Mouse (Mus musculus): Measurements from ENCODE around the gene Kcne2. TPM values are rescaled to one million over a fixed set of nuclear protein-coding genes. Genes with fewer than 3 reads are reported as not detected.

The Kcne2 gene
- polyA plus RNA-seq, 1 experiment from 2014 or later, result 47.5 TPM

- DNase-seq (ENCODE audit: low spot score) (no peak), ATAC-seq (no peak)
- Histone ChIP-seq H3K9me3 (ENCODE audit: low read length) (no peaks in the 10 kb centered on the region), H3K36me3 (ENCODE audit: insufficient read depth, low read length) (peaks cover 4% of the 10 kb centered on the region; the same call in 1 of the 2 replicates), H3K27me3 (replicated peaks; ENCODE audit: insufficient read depth, low read length) (no peaks in the 10 kb centered on the region), H3K4me2 (replicated peaks; ENCODE audit: low read depth, low read length) (no peak overlapping the region), H3K4me3 (ENCODE audit: low read depth, low read length) (no peak overlapping the region), H3K4me1 (ENCODE audit: insufficient read depth, low read depth, low read length) (no peaks in the 10 kb centered on the region), H3K27ac (ENCODE audit: low read length) (no peak overlapping the region), H3K9ac (replicated peaks; ENCODE audit: low read depth) (no peak overlapping the region)
- TF ChIP-seq CTCF (IDR thresholded peaks at IDR 0.05) (no peak), EP300 (IDR thresholded peaks at IDR 0.05) (no peak)
- 74% methylated on average over 7 of the region's 7 CpGs for WGBS
Observed at GRCm38 (mm10) chr16:92316049-92316738, 24.0 kb downstream of the Kcne2 start.

- no peaks in the 10 kb centered on the region for H3K9me3 ChIP-seq (ENCODE audit: low read length)
- no peak overlapping the region for H3K4me3 ChIP-seq (ENCODE audit: low read depth, low read length)
- no peak overlapping the region for H3K9ac ChIP-seq (replicated peaks; ENCODE audit: low read depth)
- H3K27ac ChIP-seq (ENCODE audit: low read length), result no peak overlapping the region
- H3K4me1 ChIP-seq (ENCODE audit: insufficient read depth, low read depth, low read length), result no peaks in the 10 kb centered on the region
- no peak overlapping the region for H3K4me2 ChIP-seq (replicated peaks; ENCODE audit: low read depth, low read length)
- 58% methylated on average over 20 of the region's 20 CpGs for WGBS
- TF ChIP-seq CTCF (IDR thresholded peaks at IDR 0.05), result peak; percentile 73
- no peak for TF ChIP-seq EP300 (IDR thresholded peaks at IDR 0.05)
- H3K27me3 ChIP-seq (replicated peaks; ENCODE audit: insufficient read depth, low read length), result no peaks in the 10 kb centered on the region
- DNase-seq (ENCODE audit: low spot score) (peak; percentile 52), ATAC-seq (no peak)
- H3K36me3 ChIP-seq (ENCODE audit: insufficient read depth, low read length), result no peaks in the 10 kb centered on the region; the same call in 1 of the 2 replicates
Observed at GRCm38 (mm10) chr16:92319353-92320109, 27.3 kb downstream of the Kcne2 start.

GRCm38 (mm10) chr16:92320361-92320760 lies 28.2 kb downstream of the Kcne2 start:
- ATAC-seq, result no peak
- TF ChIP-seq EP300 (IDR thresholded peaks at IDR 0.05) (no peak), CTCF (IDR thresholded peaks at IDR 0.05) (no peak)
- Histone ChIP-seq H3K4me1 (ENCODE audit: insufficient read depth, low read depth, low read length) (no peaks in the 10 kb centered on the region), H3K27ac (ENCODE audit: low read length) (no peak overlapping the region), H3K9me3 (ENCODE audit: low read length) (no peaks in the 10 kb centered on the region), H3K36me3 (ENCODE audit: insufficient read depth, low read length) (no peaks in the 10 kb centered on the region; the same call in 1 of the 2 replicates), H3K4me2 (replicated peaks; ENCODE audit: low read depth, low read length) (no peak overlapping the region), H3K27me3 (replicated peaks; ENCODE audit: insufficient read depth, low read length) (no peaks in the 10 kb centered on the region), H3K9ac (replicated peaks; ENCODE audit: low read depth) (no peak overlapping the region), H3K4me3 (ENCODE audit: low read depth, low read length) (no peak overlapping the region)
- no peak for DNase-seq (ENCODE audit: low spot score)
- WGBS, result 88% methylated on average over 3 of the region's 3 CpGs

- Histone ChIP-seq H3K4me2 (replicated peaks; ENCODE audit: low read depth, low read length) (no peak within 1 kb of the TSS), H3K9ac (replicated peaks; ENCODE audit: low read depth) (no peak within 1 kb of the TSS), H3K36me3 (ENCODE audit: insufficient read depth, low read length) (no peaks in the 10 kb centered on the region; the same call in 1 of the 2 replicates), H3K4me3 (ENCODE audit: low read depth, low read length) (no peak within 1 kb of the TSS), H3K4me1 (ENCODE audit: insufficient read depth, low read depth, low read length) (no peaks in the 10 kb centered on the region), H3K27me3 (replicated peaks; ENCODE audit: insufficient read depth, low read length) (no peaks in the 10 kb centered on the region), H3K9me3 (ENCODE audit: low read length) (no peaks in the 10 kb centered on the region), H3K27ac (ENCODE audit: low read length) (no peak within 1 kb of the TSS)
- DNase-seq (ENCODE audit: low spot score), result no peak
- no peak for ATAC-seq
- TF ChIP-seq EP300 (IDR thresholded peaks at IDR 0.05), result no peak
- TF ChIP-seq CTCF (IDR thresholded peaks at IDR 0.05), result no peak
- WGBS, result 84% methylated on average over 8 of the region's 8 CpGs
Observed at GRCm38 (mm10) chr16:92321341-92321740, 29.2 kb downstream of the Kcne2 start, which contains the start of gene Fam243. Fam243 (minus strand) TSS chr16:92321441.

- TF ChIP-seq EP300 (IDR thresholded peaks at IDR 0.05), result no peak
- no peak for TF ChIP-seq CTCF (IDR thresholded peaks at IDR 0.05)
Observed at GRCm38 (mm10) chr16:92324309-92325061, 32.3 kb downstream of the Kcne2 start.

GRCm38 (mm10) chr16:92325062-92325406 lies 32.8 kb downstream of the Kcne2 start:
- DNase-seq (ENCODE audit: low spot score) (no peak), ATAC-seq (no peak)
- H3K4me3 ChIP-seq (ENCODE audit: low read depth, low read length), result no peak overlapping the region
- no peaks in the 10 kb centered on the region for H3K36me3 ChIP-seq (ENCODE audit: insufficient read depth, low read length)
- no peaks in the 10 kb centered on the region for H3K9me3 ChIP-seq (ENCODE audit: low read length)
- H3K4me1 ChIP-seq (ENCODE audit: insufficient read depth, low read depth, low read length), result no peaks in the 10 kb centered on the region
- 86% methylated on average over 1 of the region's 1 CpGs for WGBS
- H3K27me3 ChIP-seq (replicated peaks; ENCODE audit: insufficient read depth, low read length), result no peaks in the 10 kb centered on the region
- no peak for TF ChIP-seq EP300 (IDR thresholded peaks at IDR 0.05)
- TF ChIP-seq CTCF (IDR thresholded peaks at IDR 0.05), result no peak
- no peak overlapping the region for H3K27ac ChIP-seq (ENCODE audit: low read length)
- H3K4me2 ChIP-seq (replicated peaks; ENCODE audit: low read depth, low read length), result no peak overlapping the region
- no peak overlapping the region for H3K9ac ChIP-seq (replicated peaks; ENCODE audit: low read depth)

More at GRCm38 (mm10) chr16:92324309-92325061, 32.3 kb downstream of the Kcne2 start:
- DNase-seq (ENCODE audit: low spot score), result peak; percentile 49
- H3K4me1 ChIP-seq (ENCODE audit: insufficient read depth, low read depth, low read length), result no peaks in the 10 kb centered on the region
- no peak overlapping the region for H3K27ac ChIP-seq (ENCODE audit: low read length)
- ATAC-seq, result peak; percentile 75
- WGBS, result 28% methylated on average over 7 of the region's 7 CpGs
- no peak overlapping the region for H3K9ac ChIP-seq (replicated peaks; ENCODE audit: low read depth)
- no peaks in the 10 kb centered on the region for H3K9me3 ChIP-seq (ENCODE audit: low read length)
- H3K4me3 ChIP-seq (ENCODE audit: low read depth, low read length), result no peak overlapping the region
- no peaks in the 10 kb centered on the region for H3K36me3 ChIP-seq (ENCODE audit: insufficient read depth, low read length)
- no peaks in the 10 kb centered on the region for H3K27me3 ChIP-seq (replicated peaks; ENCODE audit: insufficient read depth, low read length)
- no peak overlapping the region for H3K4me2 ChIP-seq (replicated peaks; ENCODE audit: low read depth, low read length)

Measured in lung, postnatal 0 days (tissue).